Mouse (Mus musculus) lung, postnatal 0 days (tissue): ENCODE measurements around the gene Kif2c.

ENCODE experiments used
- CTCF ChIP-seq: IDR thresholded peaks from 2 replicates; pipeline ENCODE4 v1.5.1; 2016; ENCODE audit warnings: antibody characterized with exemption, mild to moderate bottlenecking
- EP300 ChIP-seq: IDR thresholded peaks from 2 replicates; pipeline ENCODE4 v1.6.1; 2016; ENCODE audit warnings: antibody characterized with exemption, mild to moderate bottlenecking, control low read depth

GRCm38 (mm10) chr4:117133366-117133796 lies 49.1 kb downstream of the Kif2c start:
- no peak for TF ChIP-seq CTCF
- TF ChIP-seq EP300: no peak
